Mouse (Mus musculus) heart, adult 18-20 months (tissue): ENCODE measurements around the gene Rnf32. TPM values are rescaled to one million over a fixed set of nuclear protein-coding genes. Genes with fewer than 3 reads are reported as not detected.

Source experiments
- DNase-seq, 2 experiments: peaks; one replicate each; pipeline ENCODE4 v3.0.0; 2021 to 2022; ENCODE audit warnings: mixed read lengths in 1 of 2
- total RNA-seq, 2 experiments: library from RNA; stranded (reverse); gene quantifications; 2 replicates each; pipeline ENCODE4 v1.2.3; 2021

Rnf32 gene
- total RNA-seq, 2 experiments from 2014 or later: 0.65 to 0.98 TPM

- no peak for DNase-seq
These were observed 77.6 kb downstream of the Rnf32 start for GRCm38 (mm10) chr5:29273426-29273825.

DNA sequence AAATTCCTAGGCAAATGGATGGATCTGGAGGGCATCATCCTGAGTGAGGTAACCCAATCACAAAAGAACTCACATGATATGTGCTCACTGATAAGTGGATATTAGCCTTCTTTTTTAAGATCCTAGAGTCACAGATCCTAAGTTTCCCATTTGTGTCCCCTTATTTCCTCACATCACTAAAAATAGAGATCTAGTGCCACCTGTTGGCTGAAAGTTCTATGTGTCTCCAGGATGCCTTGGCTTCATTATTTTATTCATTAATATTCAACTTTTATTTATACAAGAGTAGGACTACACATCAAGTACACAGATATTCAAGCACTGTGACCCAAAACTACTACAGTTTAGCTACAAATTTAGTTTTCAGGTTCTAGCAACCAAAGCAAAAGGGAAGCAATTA is 79.0 kb downstream of the Rnf32 start:
- peak in 1 of 2 experiments; percentile 8 for DNase-seq

Other genes with a start within 250 kb of the Rnf32 start
- 10 to 100 TPM; 14.3 to 15.2 TPM for gene Lmbr1, start 182.4 kb downstream of the Rnf32 start, total RNA-seq
- gene Nom1, start 238.7 kb downstream of the Rnf32 start, total RNA-seq: 10 to 100 TPM; 11.8 to 17.8 TPM